Mouse (Mus musculus) heart, embryonic 13.5 days (tissue): Measurements from ENCODE around the gene Sympk. TPM values are rescaled to one million over a fixed set of nuclear protein-coding genes. Genes with fewer than 3 reads are reported as not detected.
"Not testable (repeated sequence)": the region's sequence is repeated elsewhere in the genome, so short reads cannot be mapped to it uniquely, and the experiment has no call there.

ENCODE experiments used
- ATAC-seq: fragments of 200-750 bp; cut with Nextera tagmentation; 2 replicates; pipeline ENCODE4 v1.8.0; 2017; ENCODE audit warnings: moderate TSS enrichment; ENCODE audit not compliant: insufficient number of reproducible peaks, low FRiP score, low TSS enrichment; ENCODE audit errors: extremely low read depth
- H3K27ac ChIP-seq: fragments of 300-500 bp; sonication (generic); replicated peaks from 2 replicates; pipeline ENCODE4 v1.5.1; 2015; ENCODE audit warnings: moderate library complexity, mild to moderate bottlenecking, inconsistent platforms
- H3K27me3 ChIP-seq: fragments of 300-500 bp; sonication (generic); replicated peaks from 2 replicates; pipeline ENCODE4 v1.6.1; 2015; ENCODE audit warnings: mild to moderate bottlenecking, inconsistent platforms
- H3K36me3 ChIP-seq: fragments of 300-500 bp; sonication (generic); 2 replicates; pipeline ENCODE4 v1.6.1; 2015; ENCODE audit warnings: mild to moderate bottlenecking, inconsistent platforms
- H3K4me1 ChIP-seq: fragments of 300-500 bp; sonication (generic); 2 replicates; pipeline ENCODE4 v1.6.1; 2015; ENCODE audit warnings: inconsistent platforms
- H3K4me2 ChIP-seq: fragments of 300-500 bp; sonication (generic); 2 replicates; pipeline ENCODE4 v1.6.1; 2015; ENCODE audit warnings: inconsistent platforms, mild to moderate bottlenecking, moderate library complexity
- H3K4me3 ChIP-seq: fragments of 300-500 bp; sonication (generic); 2 replicates; pipeline ENCODE4 v1.5.1; 2015; ENCODE audit warnings: moderate library complexity, mild to moderate bottlenecking, inconsistent platforms
- H3K9ac ChIP-seq: fragments of 300-500 bp; sonication (generic); 2 replicates; pipeline ENCODE4 v1.6.1; 2015; ENCODE audit warnings: inconsistent platforms, mild to moderate bottlenecking, moderate library complexity
- H3K9me3 ChIP-seq: fragments of 300-500 bp; sonication (generic); 2 replicates; pipeline ENCODE4 v1.6.1; 2016; ENCODE audit warnings: inconsistent platforms
- WGBS: fragments of 180-500 bp; shearing (Covaris S2); methylation state at CpG from one replicate; pipeline ENCODE4 v1.1.7; 2015; ENCODE audit warnings: mixed read lengths; 5-methylcytosine and 5-hydroxymethylcytosine counted together
- polyA plus RNA-seq: library from polyadenylated mRNA; unstranded; fragments of >200 nt; fragmentation: Nextera tagmentation; extraction: Ambion mirVana; gene quantifications from 2 replicates; pipeline ENCODE4 v1.2.1, GENCODE M21; 2015

Gene Sympk
- polyA plus RNA-seq, 1 experiment from 2014 or later = 24.8 TPM

- WGBS = 84% methylated on average over 7 of the region's 7 CpGs
- Histone ChIP-seq H3K27me3 (no peaks in the 10 kb centered on the region), H3K4me1 (peaks cover 12% of the 10 kb centered on the region), H3K36me3 (peaks cover 59% of the 10 kb centered on the region), H3K4me2 (no peak overlapping the region), H3K4me3 (no peak overlapping the region), H3K9me3 (no peaks in the 10 kb centered on the region), H3K9ac (no peak overlapping the region), H3K27ac (no peak overlapping the region)
- no peak for ATAC-seq
Measured at GRCm38 (mm10) chr7:19053136-19053532, 29.0 kb downstream of the Sympk start.

GRCm38 (mm10) chr7:19054047-19054776 is 30.0 kb downstream of the Sympk start, which contains the start of gene Rsph6a:
Gene Rsph6a, plus strand, starts transcription at chr7:19054690.
- Histone ChIP-seq H3K36me3 (peaks cover 48% of the 10 kb centered on the region), H3K4me3 (peak within 1 kb of the TSS; percentile 19), H3K9me3 (no peaks in the 10 kb centered on the region), H3K27me3 (no peaks in the 10 kb centered on the region), H3K4me1 (peaks cover 12% of the 10 kb centered on the region), H3K27ac (no peak within 1 kb of the TSS), H3K4me2 (peak within 1 kb of the TSS; percentile 50), H3K9ac (peak within 1 kb of the TSS; percentile 52; the same call in 1 of the 2 replicates)
- 35% methylated on average over 32 of the region's 33 CpGs for WGBS
- no peak for ATAC-seq

GRCm38 (mm10) chr7:19054777-19055076 is 30.6 kb downstream of the Sympk start:
- Histone ChIP-seq H3K27me3 (no peaks in the 10 kb centered on the region), H3K9ac (peak overlapping the region; percentile 52; the same call in 1 of the 2 replicates)
- 58% methylated on average over 9 of the region's 9 CpGs for WGBS

GRCm38 (mm10) chr7:19055108-19055507 is 30.9 kb downstream of the Sympk start:
- no peak for ATAC-seq

More at GRCm38 (mm10) chr7:19054777-19055076, 30.6 kb downstream of the Sympk start:
- Histone ChIP-seq H3K27ac (no peak overlapping the region), H3K36me3 (peaks cover 43% of the 10 kb centered on the region), H3K4me2 (peak overlapping the region; percentile 50), H3K9me3 (no peaks in the 10 kb centered on the region), H3K4me3 (peak overlapping the region; percentile 19), H3K4me1 (peaks cover 12% of the 10 kb centered on the region)
- no peak; the same call in 1 of the 2 replicates for ATAC-seq

DNA sequence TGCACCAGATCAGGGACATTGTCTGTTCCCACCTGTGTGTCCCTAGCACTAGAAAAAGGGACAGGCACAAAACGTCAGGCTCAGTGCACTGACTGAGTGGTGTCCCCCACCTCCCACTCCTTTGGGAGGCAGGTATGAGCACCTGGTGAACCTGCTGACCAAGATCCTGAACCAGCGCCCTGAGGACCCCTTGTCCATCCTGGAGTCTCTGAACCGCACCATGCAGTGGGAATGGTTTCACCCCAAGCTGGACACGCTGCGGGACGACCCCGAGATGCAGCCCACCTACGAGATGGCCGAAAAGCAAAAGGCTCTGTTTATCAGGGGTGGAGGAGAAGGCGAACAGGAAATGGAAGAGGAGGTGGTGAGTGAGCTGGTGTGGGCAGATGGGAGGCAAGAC is 33.2 kb downstream of the Sympk start:
- whole genome bisulfite sequencing = 76% methylated on average over 10 of the region's 10 CpGs

More at GRCm38 (mm10) chr7:19055108-19055507, 30.9 kb downstream of the Sympk start:
- Histone ChIP-seq H3K4me3 (no peak overlapping the region), H3K4me2 (no peak overlapping the region), H3K4me1 (peaks cover 12% of the 10 kb centered on the region), H3K27me3 (no peaks in the 10 kb centered on the region), H3K36me3 (peaks cover 39% of the 10 kb centered on the region), H3K27ac (no peak overlapping the region), H3K9me3 (no peaks in the 10 kb centered on the region), H3K9ac (no peak overlapping the region)
- WGBS = 90% methylated on average over 8 of the region's 8 CpGs

DNA sequence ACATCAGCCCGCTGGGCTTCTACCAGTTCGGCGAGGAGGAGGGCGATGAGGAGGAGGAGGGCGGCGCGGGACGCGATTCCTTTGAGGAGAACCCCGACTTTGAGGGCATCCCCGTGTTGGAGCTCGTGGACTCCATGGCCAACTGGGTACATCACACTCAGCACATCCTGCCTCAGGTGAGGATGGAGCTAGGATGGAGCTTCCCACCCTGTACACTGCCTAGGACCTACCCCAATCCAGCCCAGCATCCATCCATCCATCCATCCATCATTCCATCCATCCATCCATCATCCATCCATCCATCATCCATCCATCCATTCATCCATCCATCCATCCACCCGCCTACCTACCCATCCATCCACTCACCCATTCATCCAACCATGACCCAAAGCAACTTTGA is 41.7 kb downstream of the Sympk start:
- no peak for ATAC-seq
- Histone ChIP-seq H3K4me3 (peak overlapping the region; percentile 14; the same call in 1 of the 2 replicates), H3K4me1 (no peaks in the 10 kb centered on the region), H3K27me3 (peaks cover 59% of the 10 kb centered on the region), H3K36me3 (no peaks in the 10 kb centered on the region), H3K4me2 (peak overlapping the region; percentile 36), H3K9ac (0 out of 2 replicates have a peak overlapping the region, but pooled peaks have one; percentile 19), H3K27ac (no peak overlapping the region), H3K9me3 (no peaks in the 10 kb centered on the region; the same call in 1 of the 2 replicates)
- WGBS = 39% methylated on average over 13 of the region's 13 CpGs

More for the DNA sequence above, 33.2 kb downstream of the Sympk start:
- Histone ChIP-seq H3K9ac (no peak overlapping the region), H3K36me3 (peaks cover 16% of the 10 kb centered on the region), H3K4me3 (no peak overlapping the region), H3K27ac (no peak overlapping the region), H3K9me3 (no peaks in the 10 kb centered on the region), H3K4me1 (peaks cover 12% of the 10 kb centered on the region), H3K4me2 (no peak overlapping the region), H3K27me3 (peaks cover 1% of the 10 kb centered on the region; the same call in 1 of the 2 replicates)
- no peak for ATAC-seq

DNA sequence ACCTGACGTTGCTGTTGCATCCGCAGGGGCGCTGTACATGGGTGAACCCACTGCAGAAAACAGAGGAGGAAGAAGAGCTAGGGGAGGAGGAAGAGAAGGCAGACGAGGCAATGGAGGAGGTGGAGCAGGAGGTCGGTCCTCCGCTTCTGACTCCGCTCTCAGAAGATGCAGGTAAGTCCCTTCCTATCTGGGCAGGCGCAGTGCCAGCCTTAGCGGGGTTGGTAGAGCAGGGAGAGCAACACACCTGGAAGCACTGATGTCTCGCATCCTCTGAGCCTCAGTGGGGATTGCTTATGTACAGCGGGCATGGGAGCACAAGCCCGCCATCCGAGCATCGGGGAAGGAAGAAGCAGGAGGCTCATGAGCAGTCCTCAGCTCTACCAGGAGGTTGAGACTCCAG is 42.9 kb downstream of the Sympk start:
- Histone ChIP-seq H3K4me2 (no peak overlapping the region), H3K9ac (no peak overlapping the region), H3K4me1 (no peaks in the 10 kb centered on the region), H3K36me3 (no peaks in the 10 kb centered on the region), H3K27me3 (peaks cover 59% of the 10 kb centered on the region), H3K9me3 (no peaks in the 10 kb centered on the region; the same call in 1 of the 2 replicates), H3K27ac (no peak overlapping the region), H3K4me3 (no peak overlapping the region)
- ATAC-seq = no peak
- WGBS = 31% methylated on average over 14 of the region's 14 CpGs

DNA sequence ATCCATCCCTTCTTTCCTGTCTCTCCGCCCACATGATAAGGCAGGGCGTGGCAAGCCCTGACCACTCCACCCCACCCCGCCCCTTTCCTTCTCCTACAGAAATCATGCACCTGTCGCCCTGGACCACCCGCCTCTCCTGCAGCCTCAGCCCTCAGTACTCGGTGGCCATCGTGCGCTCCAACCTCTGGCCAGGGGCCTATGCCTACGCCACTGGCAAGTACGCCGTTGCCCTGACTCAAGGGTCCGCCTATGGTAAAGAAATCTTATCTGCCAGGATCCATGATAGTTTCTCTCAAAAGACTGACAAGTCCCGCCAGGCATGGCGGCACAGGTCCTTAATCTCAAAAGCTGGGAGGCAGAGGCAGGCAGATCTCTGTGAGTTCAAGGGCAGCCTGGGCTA is 43.8 kb downstream of the Sympk start:
- H3K27ac ChIP-seq = no peak overlapping the region
- H3K36me3 ChIP-seq = no peaks in the 10 kb centered on the region
- H3K9me3 ChIP-seq = no peaks in the 10 kb centered on the region; the same call in 1 of the 2 replicates
- H3K4me2 ChIP-seq = no peak overlapping the region
- no peak overlapping the region for H3K4me3 ChIP-seq
- no peak overlapping the region for H3K9ac ChIP-seq
- H3K27me3 ChIP-seq = peaks cover 53% of the 10 kb centered on the region
- WGBS = 56% methylated on average over 11 of the region's 14 CpGs
- no peaks in the 10 kb centered on the region for H3K4me1 ChIP-seq
- ATAC-seq = no peak

GRCm38 (mm10) chr7:19068707-19069106 is 44.5 kb downstream of the Sympk start:
- no peak for ATAC-seq
- Histone ChIP-seq H3K9ac (no peak overlapping the region), H3K27ac (no peak overlapping the region), H3K4me2 (no peak overlapping the region), H3K36me3 (no peaks in the 10 kb centered on the region), H3K27me3 (peaks cover 45% of the 10 kb centered on the region), H3K4me1 (no peaks in the 10 kb centered on the region), H3K9me3 (no peaks in the 10 kb centered on the region; the same call in 1 of the 2 replicates), H3K4me3 (no peak overlapping the region)
- WGBS = 2% methylated on average over 2 of the region's 2 CpGs

DNA sequence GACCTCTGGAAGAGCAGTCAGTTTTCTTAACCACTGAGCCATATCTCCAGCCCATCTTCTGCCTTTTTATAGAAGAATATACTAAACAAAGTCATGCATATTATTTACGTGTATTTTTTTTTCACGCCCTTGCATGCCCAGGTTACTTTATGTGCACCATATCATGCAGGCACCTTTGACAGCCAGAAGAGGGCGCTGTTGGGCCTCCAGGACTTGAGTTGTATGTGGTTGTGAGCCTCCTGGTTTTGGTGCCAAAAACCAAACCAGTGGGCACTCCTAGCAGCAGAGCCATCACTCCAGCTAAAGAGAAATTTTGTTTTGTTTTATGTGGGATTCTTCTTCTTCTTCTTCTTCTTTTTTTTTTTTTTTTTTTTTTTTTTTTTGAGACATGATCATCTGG is 45.3 kb downstream of the Sympk start:
- no peak for ATAC-seq

GRCm38 (mm10) chr7:19071024-19071423 is 46.8 kb downstream of the Sympk start:
- H3K4me1 ChIP-seq, H3K4me2 ChIP-seq, H3K9me3 ChIP-seq, ATAC-seq, H3K4me3 ChIP-seq, H3K27ac ChIP-seq, H3K36me3 ChIP-seq, H3K9ac ChIP-seq: not testable (repeated sequence)
- H3K27me3 ChIP-seq = peaks cover 22% of the 10 kb centered on the region
- WGBS = 39% methylated on average over 3 of the region's 3 CpGs

More for the DNA sequence above, 45.3 kb downstream of the Sympk start:
- H3K36me3 ChIP-seq = no peaks in the 10 kb centered on the region
- H3K27me3 ChIP-seq = peaks cover 37% of the 10 kb centered on the region
- no peaks in the 10 kb centered on the region for H3K4me1 ChIP-seq
- H3K4me3 ChIP-seq = no peak overlapping the region
- no peak overlapping the region for H3K27ac ChIP-seq
- no peak overlapping the region for H3K9ac ChIP-seq
- 44% methylated on average over 3 of the region's 3 CpGs for whole genome bisulfite sequencing
- H3K9me3 ChIP-seq = no peaks in the 10 kb centered on the region; the same call in 1 of the 2 replicates
- no peak overlapping the region for H3K4me2 ChIP-seq

DNA sequence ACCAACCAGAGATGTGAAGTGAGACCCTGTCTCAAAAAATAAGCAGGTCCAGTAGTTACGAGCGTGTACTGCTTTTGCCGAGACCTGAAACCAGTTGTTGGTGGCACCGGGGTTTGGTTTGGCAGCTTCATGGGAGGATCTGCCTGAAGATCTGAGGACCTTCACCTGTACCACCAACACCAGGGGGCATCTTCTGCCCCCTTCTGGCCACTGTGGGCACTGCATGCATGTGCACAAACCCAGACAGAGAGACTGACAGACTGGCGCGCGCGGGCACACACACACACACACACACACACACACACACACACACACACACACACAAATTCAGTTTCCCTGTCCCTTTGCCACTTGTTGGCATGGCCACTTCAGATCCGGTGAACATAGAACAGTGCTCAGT is 49.3 kb downstream of the Sympk start:
- ATAC-seq = no peak
- Histone ChIP-seq H3K27ac (no peak overlapping the region), H3K36me3 (peaks cover 8% of the 10 kb centered on the region), H3K9ac (no peak overlapping the region), H3K4me2 (no peak overlapping the region), H3K27me3 (no peaks in the 10 kb centered on the region), H3K4me3 (no peak overlapping the region), H3K9me3 (no peaks in the 10 kb centered on the region), H3K4me1 (peaks cover 25% of the 10 kb centered on the region)
- 74% methylated on average over 9 of the region's 9 CpGs for WGBS
